Mouse (Mus musculus): ENCODE results near the gene Trpm3. TPM values are rescaled to one million over a fixed set of nuclear protein-coding genes. Genes with fewer than 3 reads are reported as not detected.

The Trpm3 gene
- polyA plus RNA-seq, 1 experiment from 2014 or later, result 6.4 TPM

GRCm38 (mm10) chr19:22958414-22958813 lies 819.6 kb downstream of the Trpm3 start:
- Histone ChIP-seq H3K9ac (ENCODE audit: low read depth, low read length) (no peak overlapping the region), H3K4me3 (ENCODE audit: low read depth, low read length) (no peak overlapping the region), H3K9me3 (ENCODE audit: control insufficient read depth, low read length) (no peaks in the 10 kb centered on the region), H3K4me1 (ENCODE audit: control insufficient read depth, insufficient read depth, low read length) (no peaks in the 10 kb centered on the region), H3K4me2 (ENCODE audit: low read depth, low read length) (no peak overlapping the region), H3K36me3 (ENCODE audit: control insufficient read depth, insufficient read depth, low read length) (no peaks in the 10 kb centered on the region), H3K27ac (replicated peaks; ENCODE audit: low read depth, low read length) (no peak overlapping the region), H3K27me3 (replicated peaks; ENCODE audit: control insufficient read depth, insufficient read depth, low read length) (no peaks in the 10 kb centered on the region)
- ATAC-seq (ENCODE audit: low read depth) (no peak), DNase-seq (ENCODE audit: low spot score) (no peak)
- 75% methylated on average over 4 of the region's 4 CpGs for WGBS

- no peak overlapping the region for H3K9ac ChIP-seq (ENCODE audit: low read depth, low read length)
- 69% methylated on average over 14 of the region's 14 CpGs for WGBS
- no peak for DNase-seq (ENCODE audit: low spot score)
Observed at GRCm38 (mm10) chr19:22960450-22961265, 821.8 kb downstream of the Trpm3 start.

GRCm38 (mm10) chr19:22962001-22962708 lies 823.3 kb downstream of the Trpm3 start:
- Histone ChIP-seq H3K27ac (replicated peaks; ENCODE audit: low read depth, low read length) (no peak overlapping the region), H3K4me2 (ENCODE audit: low read depth, low read length) (no peak overlapping the region), H3K36me3 (ENCODE audit: control insufficient read depth, insufficient read depth, low read length) (no peaks in the 10 kb centered on the region), H3K4me1 (ENCODE audit: control insufficient read depth, insufficient read depth, low read length) (no peaks in the 10 kb centered on the region), H3K9me3 (ENCODE audit: control insufficient read depth, low read length) (no peaks in the 10 kb centered on the region), H3K27me3 (replicated peaks; ENCODE audit: control insufficient read depth, insufficient read depth, low read length) (no peaks in the 10 kb centered on the region), H3K4me3 (ENCODE audit: low read depth, low read length) (no peak overlapping the region), H3K9ac (ENCODE audit: low read depth, low read length) (no peak overlapping the region)
- DNase-seq (ENCODE audit: low spot score) (no peak), ATAC-seq (ENCODE audit: low read depth) (no peak)
- WGBS, result 47% methylated on average over 12 of the region's 12 CpGs

More at GRCm38 (mm10) chr19:22960450-22961265, 821.8 kb downstream of the Trpm3 start:
- Histone ChIP-seq H3K36me3 (ENCODE audit: control insufficient read depth, insufficient read depth, low read length) (no peaks in the 10 kb centered on the region), H3K4me3 (ENCODE audit: low read depth, low read length) (no peak overlapping the region), H3K9me3 (ENCODE audit: control insufficient read depth, low read length) (no peaks in the 10 kb centered on the region), H3K27me3 (replicated peaks; ENCODE audit: control insufficient read depth, insufficient read depth, low read length) (no peaks in the 10 kb centered on the region), H3K4me2 (ENCODE audit: low read depth, low read length) (no peak overlapping the region), H3K27ac (replicated peaks; ENCODE audit: low read depth, low read length) (no peak overlapping the region), H3K4me1 (ENCODE audit: control insufficient read depth, insufficient read depth, low read length) (no peaks in the 10 kb centered on the region)
- ATAC-seq (ENCODE audit: low read depth), result no peak

GRCm38 (mm10) chr19:22962731-22963130 lies 823.9 kb downstream of the Trpm3 start:
- H3K27me3 ChIP-seq (replicated peaks; ENCODE audit: control insufficient read depth, insufficient read depth, low read length), result no peaks in the 10 kb centered on the region
- H3K4me1 ChIP-seq (ENCODE audit: control insufficient read depth, insufficient read depth, low read length), result no peaks in the 10 kb centered on the region
- H3K27ac ChIP-seq (replicated peaks; ENCODE audit: low read depth, low read length), result no peak overlapping the region
- H3K4me2 ChIP-seq (ENCODE audit: low read depth, low read length), result no peak overlapping the region
- DNase-seq (ENCODE audit: low spot score) (no peak), ATAC-seq (ENCODE audit: low read depth) (no peak)
- H3K4me3 ChIP-seq (ENCODE audit: low read depth, low read length), result no peak overlapping the region
- H3K36me3 ChIP-seq (ENCODE audit: control insufficient read depth, insufficient read depth, low read length), result no peaks in the 10 kb centered on the region
- H3K9ac ChIP-seq (ENCODE audit: low read depth, low read length), result no peak overlapping the region
- WGBS, result 39% methylated on average over 8 of the region's 8 CpGs
- H3K9me3 ChIP-seq (ENCODE audit: control insufficient read depth, low read length), result no peaks in the 10 kb centered on the region

- H3K4me3 ChIP-seq (ENCODE audit: low read depth, low read length), result no peak overlapping the region
- no peaks in the 10 kb centered on the region for H3K4me1 ChIP-seq (ENCODE audit: control insufficient read depth, insufficient read depth, low read length)
- H3K9me3 ChIP-seq (ENCODE audit: control insufficient read depth, low read length), result no peaks in the 10 kb centered on the region
- no peak overlapping the region for H3K9ac ChIP-seq (ENCODE audit: low read depth, low read length)
- no peak for DNase-seq (ENCODE audit: low spot score)
- H3K4me2 ChIP-seq (ENCODE audit: low read depth, low read length), result no peak overlapping the region
- H3K36me3 ChIP-seq (ENCODE audit: control insufficient read depth, insufficient read depth, low read length), result no peaks in the 10 kb centered on the region
- no peak for ATAC-seq (ENCODE audit: low read depth)
- H3K27ac ChIP-seq (replicated peaks; ENCODE audit: low read depth, low read length), result no peak overlapping the region
- no peaks in the 10 kb centered on the region for H3K27me3 ChIP-seq (replicated peaks; ENCODE audit: control insufficient read depth, insufficient read depth, low read length)
- 58% methylated on average over 6 of the region's 6 CpGs for WGBS
Observed at GRCm38 (mm10) chr19:22963726-22964398, 825.0 kb downstream of the Trpm3 start.

- Histone ChIP-seq H3K4me3 (ENCODE audit: low read depth, low read length) (no peak overlapping the region), H3K4me2 (ENCODE audit: low read depth, low read length) (no peak overlapping the region), H3K9ac (ENCODE audit: low read depth, low read length) (no peak overlapping the region), H3K4me1 (ENCODE audit: control insufficient read depth, insufficient read depth, low read length) (no peaks in the 10 kb centered on the region), H3K27ac (replicated peaks; ENCODE audit: low read depth, low read length) (no peak overlapping the region), H3K27me3 (replicated peaks; ENCODE audit: control insufficient read depth, insufficient read depth, low read length) (no peaks in the 10 kb centered on the region), H3K9me3 (ENCODE audit: control insufficient read depth, low read length) (no peaks in the 10 kb centered on the region), H3K36me3 (ENCODE audit: control insufficient read depth, insufficient read depth, low read length) (no peaks in the 10 kb centered on the region)
- DNase-seq (ENCODE audit: low spot score), result no peak
- no peak for ATAC-seq (ENCODE audit: low read depth)
- WGBS, result 67% methylated on average over 6 of the region's 6 CpGs
Observed at GRCm38 (mm10) chr19:22965470-22965869, 826.6 kb downstream of the Trpm3 start.

GRCm38 (mm10) chr19:22973294-22973693 lies 834.4 kb downstream of the Trpm3 start:
- no peak overlapping the region for H3K4me2 ChIP-seq (ENCODE audit: low read depth, low read length)
- no peaks in the 10 kb centered on the region for H3K4me1 ChIP-seq (ENCODE audit: control insufficient read depth, insufficient read depth, low read length)
- no peak overlapping the region for H3K27ac ChIP-seq (replicated peaks; ENCODE audit: low read depth, low read length)
- H3K27me3 ChIP-seq (replicated peaks; ENCODE audit: control insufficient read depth, insufficient read depth, low read length), result no peaks in the 10 kb centered on the region
- H3K9ac ChIP-seq (ENCODE audit: low read depth, low read length), result no peak overlapping the region
- ATAC-seq (ENCODE audit: low read depth) (no peak), DNase-seq (ENCODE audit: low spot score) (no peak)
- no peak overlapping the region for H3K4me3 ChIP-seq (ENCODE audit: low read depth, low read length)
- H3K9me3 ChIP-seq (ENCODE audit: control insufficient read depth, low read length), result no peaks in the 10 kb centered on the region
- no peaks in the 10 kb centered on the region for H3K36me3 ChIP-seq (ENCODE audit: control insufficient read depth, insufficient read depth, low read length)
- WGBS, result 89% methylated on average over 3 of the region's 3 CpGs

- no peaks in the 10 kb centered on the region for H3K9me3 ChIP-seq (ENCODE audit: control insufficient read depth, low read length)
- no peaks in the 10 kb centered on the region for H3K27me3 ChIP-seq (replicated peaks; ENCODE audit: control insufficient read depth, insufficient read depth, low read length)
- H3K36me3 ChIP-seq (ENCODE audit: control insufficient read depth, insufficient read depth, low read length), result no peaks in the 10 kb centered on the region
- DNase-seq (ENCODE audit: low spot score) (no peak), ATAC-seq (ENCODE audit: low read depth) (no peak)
- no peak overlapping the region for H3K4me2 ChIP-seq (ENCODE audit: low read depth, low read length)
- no peak overlapping the region for H3K4me3 ChIP-seq (ENCODE audit: low read depth, low read length)
- no peak overlapping the region for H3K27ac ChIP-seq (replicated peaks; ENCODE audit: low read depth, low read length)
- 86% methylated on average over 5 of the region's 5 CpGs for WGBS
- H3K4me1 ChIP-seq (ENCODE audit: control insufficient read depth, insufficient read depth, low read length), result no peaks in the 10 kb centered on the region
- no peak overlapping the region for H3K9ac ChIP-seq (ENCODE audit: low read depth, low read length)
Observed at GRCm38 (mm10) chr19:22973727-22974126, 834.9 kb downstream of the Trpm3 start.
